Mouse (Mus musculus) lung, postnatal 0 days (tissue): Measurements from ENCODE around the gene 1600015I10Rik.

Experiments
- CTCF ChIP-seq: IDR thresholded peaks from 2 replicates; pipeline ENCODE4 v1.5.1; 2016; ENCODE audit warnings: antibody characterized with exemption, mild to moderate bottlenecking
- EP300 ChIP-seq: IDR thresholded peaks from 2 replicates; pipeline ENCODE4 v1.6.1; 2016; ENCODE audit warnings: antibody characterized with exemption, mild to moderate bottlenecking, control low read depth

GRCm38 (mm10) chr6:48894203-48894602 is 35.5 kb upstream of the 1600015I10Rik start:
- TF ChIP-seq CTCF (no peak), EP300 (no peak)
